Mouse (Mus musculus) midbrain, postnatal 0 days (tissue): ENCODE results near the gene 8030411F24Rik. TPM values are rescaled to one million over a fixed set of nuclear protein-coding genes. Genes with fewer than 3 reads are reported as not detected.
"Not testable (repeated sequence)": the region's sequence is repeated elsewhere in the genome, so short reads cannot be mapped to it uniquely, and the experiment has no call there.

Source experiments
- ATAC-seq: fragments of 200-750 bp; cut with Nextera tagmentation; 2 replicates; pipeline ENCODE4 v1.8.0; 2017; ENCODE audit warnings: moderate number of reproducible peaks, mild to moderate bottlenecking, moderate TSS enrichment, moderate library complexity; ENCODE audit not compliant: low FRiP score
- DNase-seq: peaks from one replicate; pipeline ENCODE4 v3.0.0-alpha.2; 2015; ENCODE audit warnings: low spot score
- H3K27ac ChIP-seq: fragments of 300-500 bp; sonication (generic); 2 replicates; pipeline ENCODE4 v1.5.1; 2014; ENCODE audit warnings: low read depth, mild to moderate bottlenecking, low read length, mixed read lengths
- H3K27me3 ChIP-seq: fragments of 300-500 bp; sonication (generic); 2 replicates; pipeline ENCODE4 v1.6.1; 2014; ENCODE audit warnings: low read length, control low read depth, mixed read lengths; ENCODE audit not compliant: insufficient read depth
- H3K36me3 ChIP-seq: fragments of 300-500 bp; sonication (generic); 2 replicates; pipeline ENCODE4 v1.6.1; 2014; ENCODE audit warnings: low read length, control low read depth, mixed read lengths; ENCODE audit not compliant: insufficient read depth
- H3K4me1 ChIP-seq: fragments of 300-500 bp; sonication (generic); 2 replicates; pipeline ENCODE4 v1.6.1; 2014; ENCODE audit warnings: mild to moderate bottlenecking, control low read depth, antibody characterized with exemption, low read length, mixed read lengths; ENCODE audit not compliant: insufficient read depth
- H3K4me2 ChIP-seq: fragments of 300-500 bp; sonication (generic); 2 replicates; pipeline ENCODE4 v1.6.1; 2014; ENCODE audit warnings: low read depth, mild to moderate bottlenecking, low read length, mixed read lengths; ENCODE audit not compliant: poor library complexity, severe bottlenecking
- H3K4me3 ChIP-seq: fragments of 300-500 bp; sonication (generic); 2 replicates; pipeline ENCODE4 v1.5.1; 2014; ENCODE audit warnings: low read depth, mild to moderate bottlenecking, low read length, moderate library complexity
- H3K9ac ChIP-seq: fragments of 300-500 bp; sonication (generic); replicated peaks from 2 replicates; pipeline ENCODE4 v1.6.1; 2014; ENCODE audit warnings: mild to moderate bottlenecking, low read length, moderate library complexity, mixed read lengths; ENCODE audit not compliant: poor library complexity, severe bottlenecking
- H3K9me3 ChIP-seq: fragments of 300-500 bp; sonication (generic); 2 replicates; pipeline ENCODE4 v1.6.1; 2016; ENCODE audit warnings: low read length, control low read depth
- CTCF ChIP-seq: IDR thresholded peaks from 2 replicates; pipeline ENCODE4 v1.5.1; 2016; ENCODE audit warnings: antibody characterized with exemption, mild to moderate bottlenecking
- WGBS: fragments of 180-500 bp; shearing (Covaris S2); extraction: QIAGEN DNeasy Blood & Tissue Kit; methylation state at CpG from one replicate; pipeline ENCODE4 v1.1.7; 2014; 5-methylcytosine and 5-hydroxymethylcytosine counted together
- polyA plus RNA-seq: library from polyadenylated mRNA; unstranded; fragments of >200 nt; fragmentation: Nextera tagmentation; extraction: Ambion mirVana; gene quantifications from 2 replicates; pipeline ENCODE4 v1.2.1, GENCODE M21; 2015
- total RNA-seq: library from RNA; depleted of rRNA; stranded (reverse); fragments of >200 nt; gene quantifications from 2 replicates; pipeline ENCODE4 v1.2.3, GENCODE M21; 2014

8030411F24Rik gene
- total and polyA plus RNA-seq, 2 experiments from 2014 or later = not detected

- DNase-seq = peak; percentile 95
- 17% methylated on average over 15 of the region's 15 CpGs for WGBS
- H3K36me3 ChIP-seq = no peaks in the 10 kb centered on the region
- no peaks in the 10 kb centered on the region for H3K9me3 ChIP-seq
- H3K27ac ChIP-seq = no peak overlapping the region
- H3K4me2 ChIP-seq = peak overlapping the region; percentile 61
- H3K27me3 ChIP-seq = no peaks in the 10 kb centered on the region
- ATAC-seq = peak; percentile 90
- TF ChIP-seq CTCF = peak; percentile 84
- H3K9ac ChIP-seq = no peak overlapping the region
- H3K4me1 ChIP-seq = no peaks in the 10 kb centered on the region
- H3K4me3 ChIP-seq = peak overlapping the region; percentile 39
These were observed 29.7 kb upstream of the 8030411F24Rik start for GRCm38 (mm10) chr2:148751893-148752813.

- Histone ChIP-seq H3K9me3 (no peaks in the 10 kb centered on the region), H3K36me3 (no peaks in the 10 kb centered on the region), H3K4me3 (no peak overlapping the region), H3K4me2 (no peak overlapping the region), H3K27me3 (no peaks in the 10 kb centered on the region), H3K4me1 (no peaks in the 10 kb centered on the region), H3K9ac (no peak overlapping the region), H3K27ac (no peak overlapping the region)
- ATAC-seq = no peak
- 63% methylated on average over 1 of the region's 1 CpGs for WGBS
- no peak for DNase-seq
- no peak for TF ChIP-seq CTCF
These were observed 27.4 kb upstream of the 8030411F24Rik start for GRCm38 (mm10) chr2:148754310-148754846.

- 96% methylated on average over 1 of the region's 1 CpGs for WGBS
- Histone ChIP-seq H3K9ac (no peak overlapping the region), H3K4me2 (no peak overlapping the region), H3K9me3 (no peaks in the 10 kb centered on the region), H3K4me1 (no peaks in the 10 kb centered on the region), H3K4me3 (no peak overlapping the region), H3K36me3 (no peaks in the 10 kb centered on the region), H3K27me3 (no peaks in the 10 kb centered on the region), H3K27ac (no peak overlapping the region)
- ATAC-seq (no peak), DNase-seq (no peak)
- no peak for TF ChIP-seq CTCF
These were observed 18.0 kb upstream of the 8030411F24Rik start for GRCm38 (mm10) chr2:148763648-148764388.

- H3K9me3 ChIP-seq, H3K4me2 ChIP-seq, H3K27me3 ChIP-seq, DNase-seq, H3K4me1 ChIP-seq, H3K4me3 ChIP-seq, ATAC-seq, H3K27ac ChIP-seq, H3K36me3 ChIP-seq, H3K9ac ChIP-seq: not testable (repeated sequence)
- 86% methylated on average over 4 of the region's 4 CpGs for WGBS
These were observed 10.4 kb upstream of the 8030411F24Rik start, which contains the start of gene Cst11 for GRCm38 (mm10) chr2:148771397-148771796. TSS of gene Cst11 (minus strand) at chr2:148771497.

GRCm38 (mm10) chr2:148789142-148789541, 7.3 kb downstream of the 8030411F24Rik start, which contains the start of gene Cst12:
TSS of gene Cst12 (plus strand) at chr2:148789361.
- DNase-seq (no peak), ATAC-seq (no peak)
- Histone ChIP-seq H3K4me2 (no peak within 1 kb of the TSS), H3K9ac (no peak within 1 kb of the TSS), H3K36me3 (no peaks in the 10 kb centered on the region), H3K4me1 (no peaks in the 10 kb centered on the region), H3K27ac (no peak within 1 kb of the TSS), H3K27me3 (no peaks in the 10 kb centered on the region), H3K9me3 (no peaks in the 10 kb centered on the region), H3K4me3 (no peak within 1 kb of the TSS)
- TF ChIP-seq CTCF = no peak
- 92% methylated on average over 6 of the region's 6 CpGs for whole genome bisulfite sequencing
